Mouse (Mus musculus): ENCODE results near the gene Itga2. TPM values are rescaled to one million over a fixed set of nuclear protein-coding genes. Genes with fewer than 3 reads are reported as not detected.

Gene Itga2
- polyA plus RNA-seq, 1 experiment from 2014 or later: 0.79 TPM

DNA sequence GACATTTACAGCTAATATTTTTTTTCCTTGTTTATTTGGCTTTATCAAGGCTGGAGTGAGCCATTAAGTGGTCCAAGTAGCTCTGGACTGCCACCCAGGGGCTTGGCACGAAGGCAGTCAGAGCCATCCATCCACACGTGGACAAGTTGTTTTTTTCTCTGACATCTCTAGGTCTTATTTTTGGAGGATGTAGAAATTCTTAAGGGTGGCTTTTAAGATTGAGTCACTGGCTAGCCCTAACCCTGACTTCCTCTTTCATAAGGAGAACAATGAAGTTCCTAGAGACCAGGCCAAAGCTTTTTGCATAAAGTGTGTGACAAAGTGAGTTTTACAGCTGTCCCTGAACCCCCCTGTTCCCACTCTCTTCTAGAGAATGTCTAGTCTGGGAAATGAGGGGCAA, 97.3 kb downstream of the Itga2 start:
- Histone ChIP-seq H3K27me3 (ENCODE audit: control insufficient read depth, insufficient read depth, low read length) (no peaks in the 10 kb centered on the region), H3K4me3 (ENCODE audit: low read depth, low read length) (no peak overlapping the region), H3K9me3 (replicated peaks; ENCODE audit: control insufficient read depth, low read length) (no peaks in the 10 kb centered on the region), H3K4me2 (ENCODE audit: low read depth, low read length) (no peak overlapping the region), H3K36me3 (replicated peaks; ENCODE audit: control insufficient read depth, insufficient read depth, low read depth, low read length) (no peaks in the 10 kb centered on the region), H3K4me1 (ENCODE audit: control insufficient read depth, insufficient read depth, low read length) (no peaks in the 10 kb centered on the region), H3K27ac (replicated peaks; ENCODE audit: low read depth, low read length) (no peak overlapping the region), H3K9ac (replicated peaks; ENCODE audit: low read length) (no peak overlapping the region)
- 61% methylated on average over 2 of the region's 2 CpGs for WGBS
- ATAC-seq (replicated peaks; ENCODE audit: insufficient number of reproducible peaks, low FRiP score, low TSS enrichment, low read depth) (no peak), DNase-seq (ENCODE audit: low spot score) (no peak)

DNA sequence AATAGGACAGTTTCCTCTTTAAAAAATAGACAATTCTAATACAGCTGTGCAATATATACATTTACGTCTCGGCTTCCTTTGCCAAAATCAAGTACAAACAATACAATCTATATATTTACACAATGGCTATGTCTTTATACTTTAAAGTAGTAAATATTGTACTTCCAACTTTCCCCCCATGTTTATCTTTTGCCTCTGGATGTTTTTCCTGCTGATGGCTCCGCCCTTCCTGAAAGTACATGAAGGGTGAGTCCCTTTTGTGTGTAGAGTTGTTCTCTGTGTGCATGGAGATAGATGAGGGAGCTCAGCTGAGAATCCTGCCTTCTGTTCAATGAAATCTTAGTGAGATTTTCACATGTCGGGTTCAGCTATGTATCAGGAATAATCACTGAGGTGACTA, 98.5 kb downstream of the Itga2 start:
- H3K9me3 ChIP-seq (replicated peaks; ENCODE audit: control insufficient read depth, low read length): no peaks in the 10 kb centered on the region
- H3K36me3 ChIP-seq (replicated peaks; ENCODE audit: control insufficient read depth, insufficient read depth, low read depth, low read length): no peaks in the 10 kb centered on the region
- no peak overlapping the region for H3K27ac ChIP-seq (replicated peaks; ENCODE audit: low read depth, low read length)
- no peak overlapping the region for H3K4me3 ChIP-seq (ENCODE audit: low read depth, low read length)
- WGBS: 89% methylated on average over 4 of the region's 4 CpGs
- H3K27me3 ChIP-seq (ENCODE audit: control insufficient read depth, insufficient read depth, low read length): no peaks in the 10 kb centered on the region
- no peaks in the 10 kb centered on the region for H3K4me1 ChIP-seq (ENCODE audit: control insufficient read depth, insufficient read depth, low read length)
- ATAC-seq (replicated peaks; ENCODE audit: insufficient number of reproducible peaks, low FRiP score, low TSS enrichment, low read depth) (no peak), DNase-seq (ENCODE audit: low spot score) (no peak)
- no peak overlapping the region for H3K9ac ChIP-seq (replicated peaks; ENCODE audit: low read length)
- no peak overlapping the region for H3K4me2 ChIP-seq (ENCODE audit: low read depth, low read length)

DNA sequence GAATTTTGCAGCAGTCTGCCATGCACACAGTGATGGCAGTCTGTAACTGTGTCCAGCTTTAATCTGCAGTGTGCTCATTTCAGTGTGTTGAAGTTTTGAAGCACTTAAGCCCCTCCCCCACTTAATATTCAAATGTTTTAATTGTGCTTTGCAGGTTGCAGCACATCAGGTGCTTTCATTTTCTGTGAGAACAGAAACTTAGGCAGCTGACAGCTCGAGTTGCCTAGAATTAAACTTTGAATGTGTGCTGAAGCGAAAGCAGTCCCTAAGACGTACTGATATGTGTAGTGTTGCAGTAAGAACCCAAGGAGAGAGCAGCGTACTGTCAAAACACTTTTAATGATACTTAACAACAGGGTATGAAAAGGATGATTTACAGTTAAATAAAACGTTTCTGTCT, 99.1 kb downstream of the Itga2 start:
- DNase-seq (ENCODE audit: low spot score) (no peak), ATAC-seq (replicated peaks; ENCODE audit: insufficient number of reproducible peaks, low FRiP score, low TSS enrichment, low read depth) (no peak)
- no peak overlapping the region for H3K4me2 ChIP-seq (ENCODE audit: low read depth, low read length)
- H3K9me3 ChIP-seq (replicated peaks; ENCODE audit: control insufficient read depth, low read length): no peaks in the 10 kb centered on the region
- H3K36me3 ChIP-seq (replicated peaks; ENCODE audit: control insufficient read depth, insufficient read depth, low read depth, low read length): no peaks in the 10 kb centered on the region
- H3K4me1 ChIP-seq (ENCODE audit: control insufficient read depth, insufficient read depth, low read length): no peaks in the 10 kb centered on the region
- H3K27me3 ChIP-seq (ENCODE audit: control insufficient read depth, insufficient read depth, low read length): no peaks in the 10 kb centered on the region
- no peak overlapping the region for H3K9ac ChIP-seq (replicated peaks; ENCODE audit: low read length)
- H3K27ac ChIP-seq (replicated peaks; ENCODE audit: low read depth, low read length): no peak overlapping the region
- H3K4me3 ChIP-seq (ENCODE audit: low read depth, low read length): no peak overlapping the region
- WGBS: 75% methylated on average over 5 of the region's 5 CpGs

DNA sequence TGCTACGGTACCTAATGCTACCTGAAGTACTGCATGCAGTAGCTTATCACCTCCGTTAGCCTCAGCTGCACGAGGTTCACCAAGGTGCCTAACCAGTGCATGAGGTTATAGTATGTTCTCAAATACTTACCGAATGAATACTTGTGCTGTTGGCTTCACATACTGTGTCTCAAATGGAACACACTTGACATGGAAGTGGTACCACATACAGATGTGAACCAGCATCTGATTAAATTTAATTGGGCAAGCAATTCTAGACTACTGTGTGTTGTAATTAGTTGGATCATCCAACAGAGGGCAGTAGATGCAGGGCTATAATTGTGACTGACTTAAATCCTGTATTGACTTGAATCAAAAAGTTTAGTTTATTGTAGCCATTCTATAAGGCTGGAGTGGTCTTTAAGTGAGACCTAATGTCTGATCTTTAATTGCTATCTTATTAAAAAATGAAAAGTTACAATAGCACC, 100.5 kb downstream of the Itga2 start:
- no peaks in the 10 kb centered on the region for H3K9me3 ChIP-seq (replicated peaks; ENCODE audit: control insufficient read depth, low read length)
- no peak overlapping the region for H3K4me2 ChIP-seq (ENCODE audit: low read depth, low read length)
- no peaks in the 10 kb centered on the region for H3K4me1 ChIP-seq (ENCODE audit: control insufficient read depth, insufficient read depth, low read length)
- no peak overlapping the region for H3K27ac ChIP-seq (replicated peaks; ENCODE audit: low read depth, low read length)
- H3K4me3 ChIP-seq (ENCODE audit: low read depth, low read length): no peak overlapping the region
- no peaks in the 10 kb centered on the region for H3K36me3 ChIP-seq (replicated peaks; ENCODE audit: control insufficient read depth, insufficient read depth, low read depth, low read length)
- ATAC-seq (replicated peaks; ENCODE audit: insufficient number of reproducible peaks, low FRiP score, low TSS enrichment, low read depth) (peak; percentile 49), DNase-seq (ENCODE audit: low spot score) (peak; percentile 70)
- H3K9ac ChIP-seq (replicated peaks; ENCODE audit: low read length): no peak overlapping the region
- H3K27me3 ChIP-seq (ENCODE audit: control insufficient read depth, insufficient read depth, low read length): no peaks in the 10 kb centered on the region
- WGBS: 83% methylated on average over 4 of the region's 4 CpGs

DNA sequence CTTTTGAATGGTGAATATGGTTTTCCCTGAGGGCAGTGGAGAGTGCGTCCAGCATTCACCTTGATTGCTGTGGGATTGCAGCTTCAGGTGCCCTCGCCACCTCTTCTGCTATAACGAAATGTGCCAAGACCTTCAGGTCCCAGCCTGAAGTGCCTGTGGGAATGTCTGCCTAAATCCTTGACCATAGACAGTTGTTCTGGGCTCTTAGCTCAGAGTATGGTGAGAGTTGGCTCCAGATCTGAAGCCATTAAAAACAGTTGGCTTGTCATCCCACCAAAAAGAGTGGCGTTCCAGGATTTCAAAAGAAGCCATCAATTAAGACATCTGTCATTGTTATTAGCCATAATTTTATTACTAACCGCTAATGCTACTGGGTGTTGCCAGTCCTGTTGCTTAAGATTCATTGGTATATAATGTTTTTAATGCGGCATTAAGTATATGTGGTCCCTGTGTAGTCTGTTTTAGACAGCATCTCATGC, 106.5 kb downstream of the Itga2 start:
- Histone ChIP-seq H3K9me3 (replicated peaks; ENCODE audit: control insufficient read depth, low read length) (no peaks in the 10 kb centered on the region), H3K27ac (replicated peaks; ENCODE audit: low read depth, low read length) (no peak overlapping the region), H3K36me3 (replicated peaks; ENCODE audit: control insufficient read depth, insufficient read depth, low read depth, low read length) (no peaks in the 10 kb centered on the region), H3K4me1 (ENCODE audit: control insufficient read depth, insufficient read depth, low read length) (no peaks in the 10 kb centered on the region), H3K27me3 (ENCODE audit: control insufficient read depth, insufficient read depth, low read length) (no peaks in the 10 kb centered on the region), H3K9ac (replicated peaks; ENCODE audit: low read length) (no peak overlapping the region), H3K4me2 (ENCODE audit: low read depth, low read length) (no peak overlapping the region), H3K4me3 (ENCODE audit: low read depth, low read length) (no peak overlapping the region)
- DNase-seq (ENCODE audit: low spot score) (no peak), ATAC-seq (replicated peaks; ENCODE audit: insufficient number of reproducible peaks, low FRiP score, low TSS enrichment, low read depth) (no peak)
- 93% methylated on average over 6 of the region's 6 CpGs for WGBS

DNA sequence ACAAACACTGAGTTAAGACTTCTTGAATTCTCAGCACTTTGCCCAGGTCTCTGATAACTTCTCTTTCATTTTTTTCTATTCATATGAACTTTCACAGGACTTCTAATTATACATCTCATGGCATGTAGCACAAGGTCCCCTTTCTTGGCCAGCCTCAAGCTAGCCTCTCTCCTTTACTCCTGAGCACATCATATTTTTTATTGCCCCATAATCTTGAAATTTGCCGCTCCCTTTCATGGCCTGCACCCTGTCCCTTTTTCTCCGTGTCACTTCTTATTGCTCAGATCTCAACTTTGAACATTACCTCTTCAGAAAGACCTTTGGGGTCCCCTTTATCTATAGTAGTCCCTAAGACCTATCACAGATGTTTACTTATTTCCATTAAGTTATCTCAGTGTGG, 109.0 kb downstream of the Itga2 start:
- WGBS: 95% methylated on average over 2 of the region's 2 CpGs
- Histone ChIP-seq H3K4me1 (ENCODE audit: control insufficient read depth, insufficient read depth, low read length) (no peaks in the 10 kb centered on the region), H3K4me3 (ENCODE audit: low read depth, low read length) (no peak overlapping the region), H3K36me3 (replicated peaks; ENCODE audit: control insufficient read depth, insufficient read depth, low read depth, low read length) (no peaks in the 10 kb centered on the region), H3K9me3 (replicated peaks; ENCODE audit: control insufficient read depth, low read length) (no peaks in the 10 kb centered on the region), H3K4me2 (ENCODE audit: low read depth, low read length) (no peak overlapping the region), H3K27ac (replicated peaks; ENCODE audit: low read depth, low read length) (no peak overlapping the region), H3K27me3 (ENCODE audit: control insufficient read depth, insufficient read depth, low read length) (no peaks in the 10 kb centered on the region), H3K9ac (replicated peaks; ENCODE audit: low read length) (no peak overlapping the region)
- DNase-seq (ENCODE audit: low spot score) (no peak), ATAC-seq (replicated peaks; ENCODE audit: insufficient number of reproducible peaks, low FRiP score, low TSS enrichment, low read depth) (no peak)

DNA sequence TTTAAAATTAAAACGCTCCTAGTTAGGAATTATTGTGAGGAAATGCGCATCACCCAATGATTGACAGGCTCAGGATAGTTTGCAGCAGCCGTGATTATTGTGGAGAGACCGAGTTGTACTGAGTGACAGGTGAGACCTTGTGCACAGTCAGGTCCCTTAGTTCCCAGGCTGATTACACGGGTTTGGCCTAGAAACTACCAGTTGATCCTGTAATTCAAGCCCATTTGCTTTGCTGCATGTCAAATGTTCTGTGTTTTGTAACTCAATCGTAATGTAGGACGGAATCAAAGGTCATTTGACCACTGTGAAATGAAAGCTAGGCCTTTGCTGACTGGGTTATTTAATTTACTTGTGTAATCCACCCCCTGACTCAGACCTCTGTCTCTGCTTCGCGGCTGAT, 113.4 kb downstream of the Itga2 start:
- peak overlapping the region; percentile 34 for H3K4me2 ChIP-seq (ENCODE audit: low read depth, low read length)
- DNase-seq (ENCODE audit: low spot score): peak; percentile 17
- WGBS: 23% methylated on average over 9 of the region's 9 CpGs
- H3K27ac ChIP-seq (replicated peaks; ENCODE audit: low read depth, low read length): no peak overlapping the region
- ATAC-seq (replicated peaks; ENCODE audit: insufficient number of reproducible peaks, low FRiP score, low TSS enrichment, low read depth): peak; percentile 74
- peak overlapping the region; percentile 67 for H3K4me3 ChIP-seq (ENCODE audit: low read depth, low read length)
- H3K4me1 ChIP-seq (ENCODE audit: control insufficient read depth, insufficient read depth, low read length): no peaks in the 10 kb centered on the region
- peak overlapping the region; percentile 66 for H3K9ac ChIP-seq (replicated peaks; ENCODE audit: low read length)
- no peaks in the 10 kb centered on the region for H3K36me3 ChIP-seq (replicated peaks; ENCODE audit: control insufficient read depth, insufficient read depth, low read depth, low read length)
- H3K27me3 ChIP-seq (ENCODE audit: control insufficient read depth, insufficient read depth, low read length): no peaks in the 10 kb centered on the region
- H3K9me3 ChIP-seq (replicated peaks; ENCODE audit: control insufficient read depth, low read length): no peaks in the 10 kb centered on the region

DNA sequence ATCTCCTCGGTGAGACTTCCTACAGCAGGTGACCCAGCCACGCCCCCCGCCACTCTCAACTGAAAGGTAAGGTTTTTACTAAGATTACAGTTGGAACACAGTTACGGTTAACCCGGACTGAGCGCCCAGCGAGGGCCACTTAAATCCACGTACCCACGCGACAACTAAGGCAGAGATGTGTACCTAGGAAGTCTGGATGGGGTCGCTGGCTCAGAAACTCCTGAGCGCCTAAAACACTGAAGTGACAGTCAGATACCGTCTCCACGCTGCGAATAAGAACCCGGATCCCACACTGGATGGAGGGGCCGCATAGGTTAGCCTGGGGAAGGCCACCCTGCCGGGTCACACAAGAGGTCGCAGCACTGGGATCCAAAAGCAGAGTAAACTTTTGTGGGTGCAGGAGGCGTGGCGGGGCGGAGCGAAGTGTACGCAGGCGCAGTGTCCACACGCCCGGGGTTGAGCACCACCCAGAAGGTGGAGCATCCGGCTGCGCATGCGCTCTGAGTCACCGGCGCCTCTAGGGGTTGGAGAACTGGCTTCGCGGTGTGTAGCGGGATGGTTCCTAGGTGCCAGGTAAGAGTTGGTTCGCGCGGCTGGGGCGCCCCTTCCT, 114.0 kb downstream of the Itga2 start, which contains the start of gene Mocs2:
Mocs2 (plus strand) TSS at position 486 of the 610 bp plus-strand sequence.
- Histone ChIP-seq H3K4me2 (ENCODE audit: low read depth, low read length) (peak within 1 kb of the TSS; percentile 74), H3K4me1 (ENCODE audit: control insufficient read depth, insufficient read depth, low read length) (no peaks in the 10 kb centered on the region), H3K9ac (replicated peaks; ENCODE audit: low read length) (peak within 1 kb of the TSS; percentile 66), H3K9me3 (replicated peaks; ENCODE audit: control insufficient read depth, low read length) (no peaks in the 10 kb centered on the region), H3K4me3 (ENCODE audit: low read depth, low read length) (peak within 1 kb of the TSS; percentile 67), H3K36me3 (replicated peaks; ENCODE audit: control insufficient read depth, insufficient read depth, low read depth, low read length) (no peaks in the 10 kb centered on the region), H3K27ac (replicated peaks; ENCODE audit: low read depth, low read length) (no peak within 1 kb of the TSS), H3K27me3 (ENCODE audit: control insufficient read depth, insufficient read depth, low read length) (no peaks in the 10 kb centered on the region)
- peak; percentile 97 for ATAC-seq (replicated peaks; ENCODE audit: insufficient number of reproducible peaks, low FRiP score, low TSS enrichment, low read depth)
- under 1% methylated on average over 39 of the region's 39 CpGs for whole genome bisulfite sequencing
- DNase-seq (ENCODE audit: low spot score): peak; percentile 96

All from embryonic facial prominence, embryonic 11.5 days (tissue).